Mouse (Mus musculus) spleen, adult 2 months (tissue): Measurements from ENCODE around the gene Cdc123.

Source experiments
- CTCF ChIP-seq: fragments of 200-500 bp; IDR thresholded peaks from 2 replicates; pipeline ENCODE4 v1.5.1; 2011; ENCODE audit warnings: mild to moderate bottlenecking, inconsistent platforms; ENCODE audit not compliant: insufficient read depth, insufficient read length, insufficient replicate concordance; ENCODE audit errors: extremely low read depth
- POLR2A ChIP-seq: fragments of 200-500 bp; IDR thresholded peaks from 2 replicates; pipeline ENCODE4 v1.6.1; 2011; ENCODE audit warnings: low read depth, low read length, inconsistent platforms

- TF ChIP-seq POLR2A = no peak
- no peak for TF ChIP-seq CTCF
Measured at GRCm38 (mm10) chr2:5805228-5805627, 39.7 kb downstream of the Cdc123 start.
